8 mouse cellular contexts compared by ENCODE assay signal in the genomic region with DNA sequence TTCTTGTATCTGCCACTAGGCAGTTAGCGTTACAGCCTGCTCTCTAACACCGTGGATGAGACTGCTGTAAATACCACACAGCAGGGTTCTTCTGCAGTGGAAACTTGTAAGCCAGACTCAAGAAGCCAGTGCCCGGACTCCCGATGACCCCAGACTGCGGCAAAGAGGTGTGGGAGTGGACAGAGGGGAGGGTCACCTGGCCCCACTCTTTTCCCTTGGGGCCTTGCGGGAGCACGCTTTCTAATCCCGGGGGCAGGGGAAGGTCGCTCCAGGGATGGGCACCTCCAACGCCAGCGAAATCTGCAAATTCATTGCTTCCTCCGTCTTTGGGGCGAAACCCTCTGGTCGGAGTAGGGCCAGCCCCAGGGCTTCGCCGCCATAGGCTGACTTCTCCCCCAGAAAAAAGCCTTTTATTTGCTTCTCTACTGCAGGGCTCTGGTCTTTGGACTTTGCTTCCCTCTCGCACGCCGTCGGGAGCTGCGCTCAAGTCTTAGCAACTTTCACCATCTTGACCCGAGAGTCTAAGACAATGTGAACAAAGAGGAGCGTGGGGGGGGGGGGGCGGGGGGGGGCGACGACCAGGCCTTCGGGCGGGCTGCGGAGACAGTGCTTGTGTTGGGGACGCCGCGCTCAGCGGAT. TPM values are rescaled to one million over a fixed set of nuclear protein-coding genes. Genes with fewer than 3 reads are reported as not detected.
DNase-seq lines count a peak whose midpoint lies in the region; ATAC-seq and TF ChIP-seq lines count a peak whose summit lies in the region.

Gene Fgf9, plus strand, starts transcription at position 67 of the 639 bp plus-strand sequence.

- ATAC-seq in forebrain, embryonic 15.5 days (replicated peaks): 0 out of 2 replicates have a peak, but pooled peaks have one; percentile 0
- ATAC-seq in intestine, embryonic 16.5 days: peak; percentile 37
- no peak for ATAC-seq in limb, embryonic 14.5 days (ENCODE audit: low FRiP score, low read depth)
- ATAC-seq in neural tube, embryonic 14.5 days (ENCODE audit: low read depth): 0 out of 2 replicates have a peak, but pooled peaks have one; percentile 5

- no peak for TF ChIP-seq CTCF in lung, adult 2 months (IDR thresholded peaks at IDR 0.05; ENCODE audit: insufficient read depth, low read length)
- no peak for TF ChIP-seq CTCF in bone marrow macrophage, adult 2 months (IDR thresholded peaks at IDR 0.05; ENCODE audit: low read depth, low read length)

- DNase-seq in lung, adult 2 months: peak; percentile 21
- no peak for DNase-seq in lung, postnatal 14 days
- no peak for DNase-seq in limb, embryonic 14.5 days (ENCODE audit: low spot score)
- DNase-seq in urinary bladder, postnatal 4 days (ENCODE audit: low spot score in 2 of 2): no peak

- H3K4me2 ChIP-seq in forebrain, embryonic 15.5 days (replicated peaks): peak within 1 kb of the TSS; percentile 99
- peak within 1 kb of the TSS; percentile 87 for H3K4me2 ChIP-seq in intestine, embryonic 16.5 days (ENCODE audit: low read depth, low read length)
- peak within 1 kb of the TSS; percentile 97 for H3K4me2 ChIP-seq in limb, embryonic 14.5 days (replicated peaks; ENCODE audit: low read depth, low read length, severe bottlenecking)
- peak within 1 kb of the TSS; percentile 91 for H3K4me2 ChIP-seq in neural tube, embryonic 14.5 days (ENCODE audit: low read depth, low read length)

- no peak within 1 kb of the TSS for H3K27ac ChIP-seq in bone marrow macrophage, adult 2 months (ENCODE audit: insufficient read depth, low read depth, low read length)
- no peak within 1 kb of the TSS for H3K27ac ChIP-seq in forebrain, embryonic 15.5 days (replicated peaks)
- peak within 1 kb of the TSS; percentile 97 for H3K27ac ChIP-seq in intestine, embryonic 16.5 days (ENCODE audit: low read length)
- no peak within 1 kb of the TSS for H3K27ac ChIP-seq in limb, embryonic 14.5 days (replicated peaks; ENCODE audit: low read depth, low read length)
- peak within 1 kb of the TSS; percentile 39; the same call in 1 of the 2 replicates for H3K27ac ChIP-seq in neural tube, embryonic 14.5 days (ENCODE audit: low read depth, low read length)

- H3K4me1 ChIP-seq in lung, adult 2 months (ENCODE audit: control insufficient read depth, insufficient read depth, low read length): peaks cover 18% of the 10 kb centered on the region
- H3K4me1 ChIP-seq in bone marrow macrophage, adult 2 months (ENCODE audit: control insufficient read depth, insufficient read depth, low read length): peaks cover 3% of the 10 kb centered on the region; the same call in 1 of the 2 replicates
- peaks cover 52% of the 10 kb centered on the region for H3K4me1 ChIP-seq in forebrain, embryonic 15.5 days
- H3K4me1 ChIP-seq in intestine, embryonic 16.5 days (ENCODE audit: control insufficient read depth, insufficient read depth, low read length): peaks cover 5% of the 10 kb centered on the region; the same call in 1 of the 2 replicates
- H3K4me1 ChIP-seq in limb, embryonic 14.5 days (ENCODE audit: control insufficient read depth, insufficient read depth, low read length): peaks cover 24% of the 10 kb centered on the region; the same call in 1 of the 2 replicates
- peaks cover 12% of the 10 kb centered on the region for H3K4me1 ChIP-seq in neural tube, embryonic 14.5 days (ENCODE audit: control insufficient read depth, insufficient read depth, low read length)

- WGBS in lung, adult 2 months: under 1% methylated on average over 33 of the region's 33 CpGs
- WGBS in forebrain, embryonic 15.5 days: 0% methylated on average over 32 of the region's 33 CpGs
- WGBS in intestine, embryonic 16.5 days: 0% methylated on average over 25 of the region's 33 CpGs
- WGBS in limb, embryonic 14.5 days: 0% methylated on average over 22 of the region's 33 CpGs
- 1% methylated on average over 33 of the region's 33 CpGs for WGBS in neural tube, embryonic 14.5 days

- peak within 1 kb of the TSS; percentile 19 for H3K4me3 ChIP-seq in lung, adult 2 months (replicated peaks; ENCODE audit: extremely low read depth, low read depth, low read length)
- H3K4me3 ChIP-seq in bone marrow macrophage, adult 2 months (ENCODE audit: insufficient read depth, low read length): peak within 1 kb of the TSS; percentile 77
- peak within 1 kb of the TSS; percentile 54 for H3K4me3 ChIP-seq in forebrain, embryonic 15.5 days
- H3K4me3 ChIP-seq in intestine, embryonic 16.5 days (ENCODE audit: low read length): peak within 1 kb of the TSS; percentile 76
- H3K4me3 ChIP-seq in limb, embryonic 14.5 days (replicated peaks; ENCODE audit: low read length): peak within 1 kb of the TSS; percentile 55
- peak within 1 kb of the TSS; percentile 63 for H3K4me3 ChIP-seq in neural tube, embryonic 14.5 days (ENCODE audit: low read depth, low read length)

- no peak for TF ChIP-seq POLR2A in lung, adult 2 months (IDR thresholded peaks at IDR 0.05; ENCODE audit: borderline replicate concordance, extremely low read depth, low read depth, low read length)
- TF ChIP-seq POLR2A in bone marrow macrophage, adult 2 months (IDR thresholded peaks at IDR 0.05; ENCODE audit: borderline replicate concordance, low read depth, low read length): no peak
- TF ChIP-seq POLR2A in limb, embryonic 14.5 days (IDR thresholded peaks at IDR 0.05; ENCODE audit: borderline replicate concordance, extremely low read depth, insufficient read depth, insufficient read length): no peak

- H3K27me3 ChIP-seq in forebrain, embryonic 15.5 days: peaks cover 49% of the 10 kb centered on the region
- H3K27me3 ChIP-seq in intestine, embryonic 16.5 days (replicated peaks; ENCODE audit: control insufficient read depth, insufficient read depth, low read length): peaks cover 10% of the 10 kb centered on the region; the same call in 1 of the 2 replicates
- peaks cover 51% of the 10 kb centered on the region for H3K27me3 ChIP-seq in limb, embryonic 14.5 days (ENCODE audit: control insufficient read depth, insufficient read depth, low read length)
- peaks cover 8% of the 10 kb centered on the region for H3K27me3 ChIP-seq in neural tube, embryonic 14.5 days (ENCODE audit: control insufficient read depth, insufficient read depth, low read length)

- no peaks in the 10 kb centered on the region for H3K36me3 ChIP-seq in forebrain, embryonic 15.5 days
- H3K36me3 ChIP-seq in intestine, embryonic 16.5 days (ENCODE audit: control insufficient read depth, insufficient read depth, low read length): no peaks in the 10 kb centered on the region
- no peaks in the 10 kb centered on the region for H3K36me3 ChIP-seq in limb, embryonic 14.5 days (ENCODE audit: control insufficient read depth, insufficient read depth, low read length)
- no peaks in the 10 kb centered on the region for H3K36me3 ChIP-seq in neural tube, embryonic 14.5 days (ENCODE audit: control insufficient read depth, insufficient read depth, low read length)

- peak within 1 kb of the TSS; percentile 52 for H3K9ac ChIP-seq in forebrain, embryonic 15.5 days (replicated peaks)
- peak within 1 kb of the TSS; percentile 88 for H3K9ac ChIP-seq in intestine, embryonic 16.5 days (ENCODE audit: low read depth, low read length)
- peak within 1 kb of the TSS; percentile 61 for H3K9ac ChIP-seq in limb, embryonic 14.5 days (ENCODE audit: low read depth, low read length, severe bottlenecking)
- H3K9ac ChIP-seq in neural tube, embryonic 14.5 days (replicated peaks; ENCODE audit: low read depth, low read length): peak within 1 kb of the TSS; percentile 61

- no peaks in the 10 kb centered on the region for H3K9me3 ChIP-seq in forebrain, embryonic 15.5 days
- H3K9me3 ChIP-seq in intestine, embryonic 16.5 days (ENCODE audit: control insufficient read depth, low read length): no peaks in the 10 kb centered on the region
- H3K9me3 ChIP-seq in limb, embryonic 14.5 days (ENCODE audit: control insufficient read depth, low read length): no peaks in the 10 kb centered on the region
- H3K9me3 ChIP-seq in neural tube, embryonic 14.5 days (ENCODE audit: control insufficient read depth, low read length): no peaks in the 10 kb centered on the region

RNA-seq across cellular contexts. Expression of gene Fgf9, which starts in this region (rescaled TPM):
- polyA plus RNA-seq in lung, adult 2 months (2012; rRNA removed): 0.20 TPM in 2 replicates
- polyA plus RNA-seq in bone marrow macrophage, adult 2 months (2012; ENCODE audit: insufficient read depth, insufficient read length, missing spikeins): not detected in 2 replicates
- polyA plus RNA-seq in forebrain, embryonic 15.5 days (2015; fragmentation: Nextera tagmentation; extraction: Ambion mirVana): 8.4 and 9.0 TPM in 2 replicates
- 14.9 and 16.1 TPM in 2 replicates for polyA plus RNA-seq in intestine, embryonic 16.5 days (2015; fragmentation: Nextera tagmentation; extraction: Ambion mirVana)
- 5.2 and 5.3 TPM in 2 replicates for polyA plus RNA-seq in limb, embryonic 14.5 days (2012; rRNA removed)
- polyA plus RNA-seq in limb, embryonic 14.5 days (2014; fragmentation: Nextera tagmentation; extraction: Ambion mirVana): 10.2 and 10.4 TPM in 2 replicates
- polyA plus RNA-seq in neural tube, embryonic 14.5 days (2014; fragmentation: Nextera tagmentation; extraction: Ambion mirVana): 18.8 and 23.2 TPM in 2 replicates

Comparison
In these comparisons a context has a peak if more than half of its experiments do, and no peak if none do; other contexts are left out.
1. Peak in DNase-seq and H3K4me3 ChIP-seq in lung, adult 2 months; RNA of the gene not detected or under 1 TPM.
2. H3K4me3 ChIP-seq: peak in every context shown above with its lines; median percentile 77 in bone marrow macrophage, adult 2 months; 76 in intestine, embryonic 16.5 days; 63 in neural tube, embryonic 14.5 days; 55 in limb, embryonic 14.5 days; 54 in forebrain, embryonic 15.5 days; 19 in lung, adult 2 months.
3. H3K27ac ChIP-seq: peak in intestine, embryonic 16.5 days (single experiment) and neural tube, embryonic 14.5 days (single experiment); none in bone marrow macrophage, adult 2 months (single experiment), forebrain, embryonic 15.5 days (single experiment) and limb, embryonic 14.5 days (single experiment).
4. Peak in every context shown above with its lines, with median percentiles within 50 percentile points of each other: H3K4me2 ChIP-seq and H3K9ac ChIP-seq.